Mouse (Mus musculus) heart, embryonic 15.5 days (tissue): Measurements from ENCODE around the gene Bmpr1b. TPM values are rescaled to one million over a fixed set of nuclear protein-coding genes. Genes with fewer than 3 reads are reported as not detected.

ENCODE experiments used
- ATAC-seq: fragments of 200-750 bp; cut with Nextera tagmentation; replicated peaks from 2 replicates; pipeline ENCODE4 v1.8.0; 2017; ENCODE audit warnings: low read depth, moderate TSS enrichment; ENCODE audit not compliant: insufficient number of reproducible peaks, insufficient read depth, low FRiP score
- H3K27ac ChIP-seq: fragments of 300-500 bp; sonication (generic); 2 replicates; pipeline ENCODE4 v1.5.1; 2015; ENCODE audit warnings: mild to moderate bottlenecking, inconsistent platforms
- H3K27me3 ChIP-seq: fragments of 300-500 bp; sonication (generic); 2 replicates; pipeline ENCODE4 v1.6.1; 2015; ENCODE audit warnings: inconsistent platforms
- H3K36me3 ChIP-seq: fragments of 300-500 bp; sonication (generic); 2 replicates; pipeline ENCODE4 v1.6.1; 2015; ENCODE audit warnings: mild to moderate bottlenecking, inconsistent platforms
- H3K4me1 ChIP-seq: fragments of 300-500 bp; sonication (generic); replicated peaks from 2 replicates; pipeline ENCODE4 v1.6.1; 2015; ENCODE audit warnings: inconsistent platforms
- H3K4me2 ChIP-seq: fragments of 300-500 bp; sonication (generic); 2 replicates; pipeline ENCODE4 v1.6.1; 2015; ENCODE audit warnings: inconsistent platforms, mild to moderate bottlenecking, moderate library complexity
- H3K4me3 ChIP-seq: fragments of 300-500 bp; sonication (generic); 2 replicates; pipeline ENCODE4 v1.5.1; 2015; ENCODE audit warnings: mild to moderate bottlenecking, inconsistent platforms
- H3K9ac ChIP-seq: fragments of 300-500 bp; sonication (generic); 2 replicates; pipeline ENCODE4 v1.6.1; 2015; ENCODE audit warnings: mild to moderate bottlenecking, inconsistent platforms
- H3K9me3 ChIP-seq: fragments of 300-500 bp; sonication (generic); replicated peaks from 2 replicates; pipeline ENCODE4 v1.6.1; 2016; ENCODE audit warnings: inconsistent platforms
- WGBS: fragments of 180-500 bp; shearing (Covaris S2); methylation state at CpG from one replicate; pipeline ENCODE4 v1.1.7; 2015; ENCODE audit warnings: mixed read lengths; 5-methylcytosine and 5-hydroxymethylcytosine counted together
- polyA plus RNA-seq: library from polyadenylated mRNA; unstranded; fragments of >200 nt; fragmentation: Nextera tagmentation; extraction: Ambion mirVana; gene quantifications from 2 replicates; pipeline ENCODE4 v1.2.1, GENCODE M21; 2015

The Bmpr1b gene
- polyA plus RNA-seq, 1 experiment from 2014 or later, result 0.59 TPM

DNA sequence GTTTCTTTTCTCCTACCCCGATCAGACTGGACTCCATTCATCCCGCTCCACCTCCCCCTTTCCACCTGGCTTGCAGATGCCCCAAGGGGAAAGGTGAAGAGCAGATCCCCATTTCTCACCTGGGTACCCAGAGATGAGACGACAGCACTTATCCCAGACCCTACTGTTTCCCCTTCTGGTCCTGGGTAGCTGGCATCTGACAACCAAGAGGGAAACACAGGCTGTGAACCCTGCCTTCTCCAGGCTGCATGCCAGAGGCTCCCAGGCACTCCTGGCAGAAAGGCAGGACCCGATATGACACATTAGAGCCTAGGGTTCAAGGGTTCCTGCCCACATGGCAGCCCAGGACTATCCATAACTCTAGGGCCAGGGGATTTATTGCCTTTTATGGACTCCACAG is 56.0 kb downstream of the Bmpr1b start:
- H3K4me3 ChIP-seq, result no peak overlapping the region
- ATAC-seq, result no peak
- no peak overlapping the region for H3K27ac ChIP-seq
- no peak overlapping the region for H3K4me2 ChIP-seq
- no peaks in the 10 kb centered on the region for H3K9me3 ChIP-seq
- H3K36me3 ChIP-seq, result no peaks in the 10 kb centered on the region
- H3K4me1 ChIP-seq, result no peaks in the 10 kb centered on the region
- no peak overlapping the region for H3K9ac ChIP-seq
- 75% methylated on average over 4 of the region's 4 CpGs for WGBS
- peaks cover 17% of the 10 kb centered on the region for H3K27me3 ChIP-seq

DNA sequence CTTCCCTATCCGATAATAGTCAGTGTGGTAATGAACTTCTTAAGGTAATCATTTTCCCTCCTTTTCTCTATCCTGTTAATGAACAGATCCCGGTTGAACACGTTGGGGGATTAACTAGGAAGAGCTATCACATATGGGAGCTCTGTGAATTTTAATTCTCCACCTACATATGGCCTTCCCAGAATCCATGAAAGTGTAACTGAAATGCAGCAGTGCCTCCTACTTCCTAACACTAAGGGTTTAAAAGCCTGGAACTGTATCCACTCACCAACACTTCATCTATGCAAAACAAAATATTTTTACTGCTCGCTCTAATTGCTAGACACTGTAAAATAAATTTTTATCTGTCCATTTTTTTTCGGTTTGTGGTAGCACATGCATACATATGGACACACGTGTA is 63.0 kb downstream of the Bmpr1b start:
- H3K27ac ChIP-seq, result no peak overlapping the region
- H3K27me3 ChIP-seq, result no peaks in the 10 kb centered on the region
- ATAC-seq, result no peak
- H3K9ac ChIP-seq, result no peak overlapping the region
- no peaks in the 10 kb centered on the region for H3K36me3 ChIP-seq
- H3K4me1 ChIP-seq, result no peaks in the 10 kb centered on the region
- no peak overlapping the region for H3K4me2 ChIP-seq
- no peak overlapping the region for H3K4me3 ChIP-seq
- WGBS, result 85% methylated on average over 6 of the region's 6 CpGs
- H3K9me3 ChIP-seq, result no peaks in the 10 kb centered on the region

DNA sequence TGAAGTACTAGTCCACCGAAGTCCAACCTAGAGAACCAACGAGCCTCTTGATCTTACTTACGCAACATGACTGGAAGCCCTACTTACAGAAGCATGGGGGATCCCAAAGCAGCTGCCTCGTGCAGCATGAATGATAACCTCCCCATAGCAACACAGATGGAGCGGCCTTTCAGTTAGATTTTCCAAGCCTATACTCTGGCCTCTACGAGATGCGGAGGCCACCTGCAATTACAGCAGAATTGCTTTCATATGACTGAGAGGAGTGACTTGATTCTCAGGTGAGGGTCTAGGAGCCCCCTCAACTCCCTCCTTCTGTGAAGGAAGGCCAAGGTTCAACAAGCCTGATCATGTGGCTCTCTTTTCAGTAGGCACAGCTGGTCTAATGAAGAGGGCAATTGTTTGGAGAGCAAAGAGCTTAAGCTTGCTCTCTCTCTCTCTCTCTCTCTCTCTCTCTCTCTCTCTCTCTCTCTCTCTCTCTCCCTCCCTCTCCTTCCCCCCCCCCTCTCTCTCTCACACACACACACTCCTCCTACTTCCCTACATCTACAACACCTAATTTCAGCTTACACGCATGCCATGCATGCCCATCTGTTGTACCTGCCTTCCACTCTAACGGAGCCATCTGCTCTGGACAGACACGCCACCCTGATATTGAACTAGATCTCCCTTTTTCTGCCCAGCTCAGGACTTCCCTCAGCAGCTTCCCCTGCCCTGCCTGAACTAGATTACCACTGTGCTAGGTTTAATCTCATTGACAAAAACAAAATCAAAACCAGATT is 65.0 kb downstream of the Bmpr1b start:
- no peak overlapping the region for H3K9ac ChIP-seq
- ATAC-seq, result no peak
- H3K9me3 ChIP-seq, result no peaks in the 10 kb centered on the region
- H3K27ac ChIP-seq, result no peak overlapping the region
- WGBS, result 83% methylated on average over 10 of the region's 10 CpGs
- no peak overlapping the region for H3K4me2 ChIP-seq
- no peak overlapping the region for H3K4me3 ChIP-seq
- no peaks in the 10 kb centered on the region for H3K27me3 ChIP-seq
- H3K36me3 ChIP-seq, result no peaks in the 10 kb centered on the region
- H3K4me1 ChIP-seq, result no peaks in the 10 kb centered on the region

DNA sequence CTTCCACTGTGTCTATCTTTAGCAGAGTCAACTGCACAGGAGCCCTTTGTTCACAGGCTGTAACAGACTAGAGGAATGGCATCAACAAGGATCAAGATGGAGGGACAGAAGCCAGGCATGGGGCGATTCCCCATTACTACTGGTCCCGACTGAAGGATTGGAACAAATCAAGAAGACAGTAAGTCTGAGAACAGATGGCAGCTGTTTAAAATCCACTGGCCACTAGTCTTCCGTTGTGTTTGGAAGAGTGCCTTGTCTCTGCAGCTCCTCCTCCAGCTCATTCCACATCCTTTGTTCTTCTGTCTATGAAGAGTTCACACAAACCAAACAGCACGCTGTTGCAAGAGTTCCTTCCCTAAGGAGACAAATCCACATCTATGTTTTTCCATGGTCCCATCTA is 65.6 kb downstream of the Bmpr1b start:
- Histone ChIP-seq H3K36me3 (no peaks in the 10 kb centered on the region), H3K4me3 (no peak overlapping the region), H3K9me3 (no peaks in the 10 kb centered on the region), H3K27me3 (no peaks in the 10 kb centered on the region), H3K4me2 (no peak overlapping the region), H3K27ac (no peak overlapping the region), H3K9ac (no peak overlapping the region), H3K4me1 (no peaks in the 10 kb centered on the region)
- WGBS, result 79% methylated on average over 4 of the region's 4 CpGs
- ATAC-seq, result no peak

DNA sequence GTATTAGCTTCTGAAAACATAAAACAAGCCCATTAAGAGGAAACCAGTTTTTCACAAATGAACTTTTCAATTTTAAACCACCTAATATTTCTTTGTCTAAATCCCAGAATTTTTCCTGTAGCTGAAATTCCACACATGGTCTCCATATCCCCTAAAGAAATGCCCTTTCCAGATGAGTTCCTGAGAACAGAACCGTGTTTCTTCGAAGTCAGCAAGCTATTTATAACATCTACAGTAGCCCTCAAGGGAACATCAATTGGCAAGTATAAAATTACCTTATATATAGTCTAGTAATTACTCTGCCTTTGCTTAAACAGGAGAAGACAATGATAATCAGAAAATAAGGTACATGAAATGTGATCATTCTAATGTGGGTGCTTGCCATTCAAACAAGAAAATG is 70.1 kb downstream of the Bmpr1b start:
- no peak overlapping the region for H3K27ac ChIP-seq
- no peaks in the 10 kb centered on the region for H3K9me3 ChIP-seq
- H3K4me1 ChIP-seq, result no peaks in the 10 kb centered on the region
- no peak overlapping the region for H3K9ac ChIP-seq
- H3K27me3 ChIP-seq, result no peaks in the 10 kb centered on the region
- H3K4me3 ChIP-seq, result no peak overlapping the region
- 36% methylated on average over 2 of the region's 2 CpGs for WGBS
- ATAC-seq, result no peak
- no peak overlapping the region for H3K4me2 ChIP-seq
- H3K36me3 ChIP-seq, result no peaks in the 10 kb centered on the region

- ATAC-seq, result no peak
- no peak overlapping the region for H3K4me2 ChIP-seq
- no peaks in the 10 kb centered on the region for H3K36me3 ChIP-seq
- no peak overlapping the region for H3K9ac ChIP-seq
- no peaks in the 10 kb centered on the region for H3K27me3 ChIP-seq
- H3K4me3 ChIP-seq, result no peak overlapping the region
- no peak overlapping the region for H3K27ac ChIP-seq
- H3K9me3 ChIP-seq, result no peaks in the 10 kb centered on the region
- H3K4me1 ChIP-seq, result no peaks in the 10 kb centered on the region
- 85% methylated on average over 4 of the region's 4 CpGs for WGBS
Observed at GRCm38 (mm10) chr3:142094049-142094448, 75.2 kb downstream of the Bmpr1b start.

- no peak overlapping the region for H3K4me3 ChIP-seq
- no peak for ATAC-seq
- WGBS, result 75% methylated on average over 4 of the region's 4 CpGs
- H3K36me3 ChIP-seq, result no peaks in the 10 kb centered on the region
- H3K9ac ChIP-seq, result no peak overlapping the region
- H3K27ac ChIP-seq, result no peak overlapping the region
- H3K27me3 ChIP-seq, result no peaks in the 10 kb centered on the region
- no peak overlapping the region for H3K4me2 ChIP-seq
- H3K4me1 ChIP-seq, result no peaks in the 10 kb centered on the region
- H3K9me3 ChIP-seq, result no peaks in the 10 kb centered on the region
Observed at GRCm38 (mm10) chr3:142089684-142090083, 79.5 kb downstream of the Bmpr1b start.

- no peaks in the 10 kb centered on the region for H3K27me3 ChIP-seq
- H3K9me3 ChIP-seq, result no peaks in the 10 kb centered on the region
- H3K4me2 ChIP-seq, result no peak overlapping the region
- no peaks in the 10 kb centered on the region for H3K4me1 ChIP-seq
- no peak for ATAC-seq
- H3K9ac ChIP-seq, result no peak overlapping the region
- WGBS, result 62% methylated on average over 3 of the region's 3 CpGs
- H3K27ac ChIP-seq, result no peak overlapping the region
- H3K4me3 ChIP-seq, result no peak overlapping the region
- H3K36me3 ChIP-seq, result no peaks in the 10 kb centered on the region
Observed at GRCm38 (mm10) chr3:142085938-142086337, 83.3 kb downstream of the Bmpr1b start.

- Histone ChIP-seq H3K4me3 (no peak overlapping the region), H3K4me1 (no peaks in the 10 kb centered on the region), H3K9me3 (no peaks in the 10 kb centered on the region), H3K4me2 (no peak overlapping the region), H3K36me3 (no peaks in the 10 kb centered on the region), H3K9ac (no peak overlapping the region), H3K27ac (no peak overlapping the region), H3K27me3 (no peaks in the 10 kb centered on the region)
- ATAC-seq, result no peak
- WGBS, result 37% methylated on average over 1 of the region's 1 CpGs
Observed at GRCm38 (mm10) chr3:142084091-142084490, 85.1 kb downstream of the Bmpr1b start.

- no peaks in the 10 kb centered on the region for H3K36me3 ChIP-seq
- H3K4me1 ChIP-seq, result no peaks in the 10 kb centered on the region
- H3K9me3 ChIP-seq, result no peaks in the 10 kb centered on the region
- no peak for ATAC-seq
- H3K9ac ChIP-seq, result no peak overlapping the region
- H3K4me3 ChIP-seq, result no peak overlapping the region
- no peak overlapping the region for H3K4me2 ChIP-seq
- H3K27ac ChIP-seq, result no peak overlapping the region
- H3K27me3 ChIP-seq, result no peaks in the 10 kb centered on the region
- WGBS, result 48% methylated on average over 3 of the region's 3 CpGs
Observed at GRCm38 (mm10) chr3:142077723-142078302, 91.4 kb downstream of the Bmpr1b start.

DNA sequence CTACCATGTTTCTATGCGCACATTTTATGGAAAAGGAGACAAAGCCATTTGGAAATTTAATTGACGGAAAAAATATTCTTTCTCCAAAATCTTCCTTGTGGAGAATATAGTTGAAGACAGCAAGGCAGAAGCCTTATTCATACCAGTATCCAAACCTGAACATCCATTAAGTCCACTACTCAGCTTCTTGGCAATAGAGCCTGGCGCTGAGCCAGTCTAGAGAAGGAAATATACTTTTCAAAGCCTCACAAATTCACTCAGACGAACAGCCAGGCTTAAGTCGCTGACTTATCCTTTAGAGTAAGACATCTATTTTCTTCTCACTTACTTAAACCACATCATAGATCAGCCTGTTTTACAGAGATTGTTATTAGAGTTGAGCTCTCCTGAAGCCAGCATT is 97.6 kb downstream of the Bmpr1b start:
- no peak for ATAC-seq
- 75% methylated on average over 5 of the region's 5 CpGs for WGBS

GRCm38 (mm10) chr3:142066792-142067346 is 102.4 kb downstream of the Bmpr1b start:
- H3K27ac ChIP-seq, result no peak overlapping the region
- 73% methylated on average over 1 of the region's 1 CpGs for WGBS
- H3K9ac ChIP-seq, result no peak overlapping the region
- H3K4me1 ChIP-seq, result no peaks in the 10 kb centered on the region
- H3K4me3 ChIP-seq, result no peak overlapping the region
- no peak for ATAC-seq
- H3K4me2 ChIP-seq, result no peak overlapping the region
- H3K36me3 ChIP-seq, result no peaks in the 10 kb centered on the region
- no peaks in the 10 kb centered on the region for H3K9me3 ChIP-seq
- H3K27me3 ChIP-seq, result no peaks in the 10 kb centered on the region

More for the DNA sequence above, 97.6 kb downstream of the Bmpr1b start:
- H3K4me2 ChIP-seq, result no peak overlapping the region
- no peaks in the 10 kb centered on the region for H3K9me3 ChIP-seq
- no peak overlapping the region for H3K4me3 ChIP-seq
- H3K27ac ChIP-seq, result no peak overlapping the region
- no peak overlapping the region for H3K9ac ChIP-seq
- no peaks in the 10 kb centered on the region for H3K4me1 ChIP-seq
- H3K36me3 ChIP-seq, result no peaks in the 10 kb centered on the region
- H3K27me3 ChIP-seq, result no peaks in the 10 kb centered on the region
